Mouse (Mus musculus): ENCODE results near the gene Polg. TPM values are rescaled to one million over a fixed set of nuclear protein-coding genes. Genes with fewer than 3 reads are reported as not detected.

Gene Polg
- polyA plus RNA-seq, 1 experiment = 30.9 TPM

GRCm38 (mm10) chr7:79509235-79509607, 43.1 kb upstream of the Polg start:
- no peak overlapping the region for H3K4me2 ChIP-seq (ENCODE audit: low read depth)
- no peak overlapping the region for H3K4me3 ChIP-seq
- no peaks in the 10 kb centered on the region for H3K36me3 ChIP-seq (ENCODE audit: control insufficient read depth, insufficient read depth)

DNA sequence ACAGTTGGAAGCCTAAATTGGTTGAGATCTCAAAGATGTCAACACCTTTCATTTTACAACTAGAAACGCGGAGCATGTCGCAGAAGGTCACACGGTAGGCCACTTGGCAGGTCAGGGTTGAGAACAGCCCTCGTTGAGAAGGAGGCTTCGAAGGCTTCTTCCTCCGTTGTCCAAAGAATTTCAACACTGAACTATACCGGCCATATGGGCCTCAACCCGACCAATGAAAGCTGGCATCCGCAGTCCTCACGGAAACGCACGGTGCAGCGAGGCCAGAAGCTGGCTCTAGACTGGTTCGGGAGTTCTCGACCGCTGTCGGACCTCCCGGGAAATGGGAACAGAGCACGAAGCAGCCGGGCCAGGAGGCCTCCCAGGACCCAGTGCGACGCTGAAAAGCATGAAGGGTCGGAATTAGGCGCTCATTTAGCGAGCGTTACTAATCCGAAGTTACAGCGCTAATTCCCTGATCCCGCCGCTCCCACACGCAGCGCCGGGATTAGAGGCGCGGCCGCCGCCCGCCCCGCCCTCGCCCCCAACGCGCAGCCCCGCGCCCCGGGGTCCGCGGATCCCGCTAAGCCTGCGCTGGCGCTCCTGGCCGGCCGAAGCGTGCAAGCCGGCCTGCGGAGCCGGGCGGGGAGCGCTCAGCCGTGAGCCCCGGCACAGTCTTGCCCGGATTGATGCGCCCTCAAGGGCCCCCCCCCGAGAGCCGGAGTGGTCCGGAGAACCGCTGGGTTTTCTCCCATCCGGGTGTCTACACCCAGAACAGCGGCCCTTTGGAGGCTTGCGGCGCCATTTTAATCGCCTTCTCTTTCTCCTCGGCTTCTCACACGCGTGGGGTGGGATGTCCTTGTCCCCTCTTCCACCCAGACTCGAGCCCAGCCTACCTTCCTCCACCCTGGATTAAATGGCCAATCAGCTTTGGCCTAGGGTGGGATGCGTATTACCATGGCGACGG, 42.4 kb upstream of the Polg start:
- Histone ChIP-seq H3ac (ENCODE audit: control insufficient read depth, insufficient read length) (no peak overlapping the region), H3K27me3 (ENCODE audit: control insufficient read depth, insufficient read depth, insufficient read length) (peaks cover 84% of the 10 kb centered on the region), H3K4me2 (ENCODE audit: low read depth) (no peak overlapping the region), H3K4me3 (no peak overlapping the region), H3K79me2 (ENCODE audit: control insufficient read depth, insufficient read depth) (no peaks in the 10 kb centered on the region), H3K36me3 (ENCODE audit: control insufficient read depth, insufficient read depth) (no peaks in the 10 kb centered on the region)
- TF ChIP-seq REST (IDR thresholded peaks at IDR 0.05; ENCODE audit: insufficient read depth, insufficient read length) (no peak), MYOD1 (IDR thresholded peaks at IDR 0.05; ENCODE audit: control insufficient read depth in 1 of 3, insufficient read length in 2 of 3, low read depth in 2 of 3) (no peak), MYOG (IDR thresholded peaks at IDR 0.05; ENCODE audit: control insufficient read depth in 1 of 3, insufficient read depth in 1 of 3, insufficient read length in 2 of 3, low read depth in 2 of 3) (no peak), E2F4 (IDR thresholded peaks at IDR 0.05; ENCODE audit: insufficient read depth) (no peak), POLR2AphosphoS2 (IDR thresholded peaks at IDR 0.05; ENCODE audit: insufficient read length, low read depth) (no peak), MAX (IDR thresholded peaks at IDR 0.05; ENCODE audit: low read depth) (no peak), USF1 (IDR thresholded peaks at IDR 0.05; ENCODE audit: low read depth) (no peak), POLR2A (IDR thresholded peaks at IDR 0.05; ENCODE audit: insufficient read length, low read depth) (no peak), TCF3 (IDR thresholded peaks at IDR 0.05; ENCODE audit: insufficient read length, low read depth) (no peak), TCF12 (IDR thresholded peaks at IDR 0.05; ENCODE audit: insufficient read depth, poor library complexity, severe bottlenecking) (no peak), CEBPB (IDR thresholded peaks at IDR 0.05; ENCODE audit: insufficient read depth, poor library complexity, severe bottlenecking) (no peak), SRF (IDR thresholded peaks at IDR 0.05; ENCODE audit: control insufficient read depth, insufficient read length, low read depth) (no peak)

More at GRCm38 (mm10) chr7:79509235-79509607, 43.1 kb upstream of the Polg start:
- Histone ChIP-seq H3K27me3 (ENCODE audit: control insufficient read depth, insufficient read depth, insufficient read length) (peaks cover 87% of the 10 kb centered on the region), H3K79me2 (ENCODE audit: control insufficient read depth, insufficient read depth) (no peaks in the 10 kb centered on the region), H3ac (ENCODE audit: control insufficient read depth, insufficient read length) (no peak overlapping the region)
- TF ChIP-seq CEBPB (IDR thresholded peaks at IDR 0.05; ENCODE audit: insufficient read depth, poor library complexity, severe bottlenecking) = no peak
- no peak for TF ChIP-seq POLR2AphosphoS2 (IDR thresholded peaks at IDR 0.05; ENCODE audit: insufficient read length, low read depth)
- no peak for TF ChIP-seq SRF (IDR thresholded peaks at IDR 0.05; ENCODE audit: control insufficient read depth, insufficient read length, low read depth)
- TF ChIP-seq USF1 (IDR thresholded peaks at IDR 0.05; ENCODE audit: low read depth) = no peak
- no peak for TF ChIP-seq REST (IDR thresholded peaks at IDR 0.05; ENCODE audit: insufficient read depth, insufficient read length)
- TF ChIP-seq MYOD1 (IDR thresholded peaks at IDR 0.05; ENCODE audit: control insufficient read depth in 1 of 3, insufficient read length in 2 of 3, low read depth in 2 of 3) = no peak
- no peak for TF ChIP-seq POLR2A (IDR thresholded peaks at IDR 0.05; ENCODE audit: insufficient read length, low read depth)
- TF ChIP-seq MAX (IDR thresholded peaks at IDR 0.05; ENCODE audit: low read depth) = no peak
- no peak for TF ChIP-seq E2F4 (IDR thresholded peaks at IDR 0.05; ENCODE audit: insufficient read depth)
- no peak for TF ChIP-seq MYOG (IDR thresholded peaks at IDR 0.05; ENCODE audit: control insufficient read depth in 1 of 3, insufficient read depth in 1 of 3, insufficient read length in 2 of 3, low read depth in 2 of 3)
- no peak for TF ChIP-seq TCF12 (IDR thresholded peaks at IDR 0.05; ENCODE audit: insufficient read depth, poor library complexity, severe bottlenecking)
- TF ChIP-seq TCF3 (IDR thresholded peaks at IDR 0.05; ENCODE audit: insufficient read length, low read depth) = no peak

GRCm38 (mm10) chr7:79507756-79508155, 41.6 kb upstream of the Polg start:
- no peak overlapping the region for H3ac ChIP-seq (ENCODE audit: control insufficient read depth, insufficient read length)
- no peak overlapping the region for H3K4me2 ChIP-seq (ENCODE audit: low read depth)
- H3K4me3 ChIP-seq = no peak overlapping the region
- H3K79me2 ChIP-seq (ENCODE audit: control insufficient read depth, insufficient read depth) = no peaks in the 10 kb centered on the region
- H3K27me3 ChIP-seq (ENCODE audit: control insufficient read depth, insufficient read depth, insufficient read length) = peaks cover 88% of the 10 kb centered on the region
- TF ChIP-seq REST (IDR thresholded peaks at IDR 0.05; ENCODE audit: insufficient read depth, insufficient read length) (no peak), MAX (IDR thresholded peaks at IDR 0.05; ENCODE audit: low read depth) (no peak), TCF3 (IDR thresholded peaks at IDR 0.05; ENCODE audit: insufficient read length, low read depth) (no peak), MYOD1 (IDR thresholded peaks at IDR 0.05; ENCODE audit: control insufficient read depth in 1 of 3, insufficient read length in 2 of 3, low read depth in 2 of 3) (no peak), POLR2A (IDR thresholded peaks at IDR 0.05; ENCODE audit: insufficient read length, low read depth) (no peak), USF1 (IDR thresholded peaks at IDR 0.05; ENCODE audit: low read depth) (no peak), TCF12 (IDR thresholded peaks at IDR 0.05; ENCODE audit: insufficient read depth, poor library complexity, severe bottlenecking) (no peak), MYOG (IDR thresholded peaks at IDR 0.05; ENCODE audit: control insufficient read depth in 1 of 3, insufficient read depth in 1 of 3, insufficient read length in 2 of 3, low read depth in 2 of 3) (no peak), SRF (IDR thresholded peaks at IDR 0.05; ENCODE audit: control insufficient read depth, insufficient read length, low read depth) (no peak), POLR2AphosphoS2 (IDR thresholded peaks at IDR 0.05; ENCODE audit: insufficient read length, low read depth) (no peak), E2F4 (IDR thresholded peaks at IDR 0.05; ENCODE audit: insufficient read depth) (no peak), CEBPB (IDR thresholded peaks at IDR 0.05; ENCODE audit: insufficient read depth, poor library complexity, severe bottlenecking) (no peak)
- H3K36me3 ChIP-seq (ENCODE audit: control insufficient read depth, insufficient read depth) = no peaks in the 10 kb centered on the region

DNA sequence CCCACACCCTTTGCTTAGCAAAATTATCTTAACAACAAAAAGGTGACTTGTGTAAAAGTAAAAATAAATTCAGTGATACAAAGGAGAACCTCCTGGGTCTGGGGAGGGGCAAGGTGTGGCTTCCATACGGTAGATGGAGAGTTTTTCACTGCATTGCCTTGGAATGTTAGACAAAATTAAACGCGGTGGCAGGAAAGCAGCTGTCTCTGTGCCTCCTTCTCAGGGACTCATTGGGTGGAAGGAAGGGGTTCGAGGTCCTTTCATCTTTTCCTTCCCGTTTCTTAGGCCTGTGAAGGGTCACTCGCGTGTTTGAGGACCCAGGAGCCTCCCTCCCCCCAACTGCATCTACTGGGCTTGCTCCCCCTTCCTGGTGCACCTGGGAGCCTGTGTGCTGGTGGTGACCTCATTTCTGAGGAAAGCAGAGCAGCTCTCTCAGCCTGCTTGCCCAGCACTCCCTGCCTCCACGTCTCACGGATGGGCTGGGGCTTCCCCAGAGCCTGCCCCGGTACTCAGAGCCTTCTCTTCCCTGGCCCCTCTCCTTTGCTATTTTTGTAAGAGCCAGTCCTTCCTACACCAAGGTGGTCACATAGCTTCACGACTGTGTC, 41.0 kb upstream of the Polg start:
- Histone ChIP-seq H3ac (ENCODE audit: control insufficient read depth, insufficient read length) (no peak overlapping the region), H3K79me2 (ENCODE audit: control insufficient read depth, insufficient read depth) (no peaks in the 10 kb centered on the region), H3K4me2 (ENCODE audit: low read depth) (no peak overlapping the region), H3K4me3 (no peak overlapping the region), H3K36me3 (ENCODE audit: control insufficient read depth, insufficient read depth) (no peaks in the 10 kb centered on the region), H3K27me3 (ENCODE audit: control insufficient read depth, insufficient read depth, insufficient read length) (peaks cover 89% of the 10 kb centered on the region)
- TF ChIP-seq SRF (IDR thresholded peaks at IDR 0.05; ENCODE audit: control insufficient read depth, insufficient read length, low read depth) = no peak
- no peak for TF ChIP-seq MAX (IDR thresholded peaks at IDR 0.05; ENCODE audit: low read depth)
- TF ChIP-seq USF1 (IDR thresholded peaks at IDR 0.05; ENCODE audit: low read depth) = no peak
- no peak for TF ChIP-seq TCF12 (IDR thresholded peaks at IDR 0.05; ENCODE audit: insufficient read depth, poor library complexity, severe bottlenecking)
- no peak for TF ChIP-seq MYOG (IDR thresholded peaks at IDR 0.05; ENCODE audit: control insufficient read depth in 1 of 3, insufficient read depth in 1 of 3, insufficient read length in 2 of 3, low read depth in 2 of 3)
